Mouse (Mus musculus) forebrain, embryonic 15.5 days (tissue): ENCODE measurements at regions not wholly inside any gene's neighbourhood (a gene's known extent, or its start where the extent isn't known, plus 50 kb on each side); places are given as distances from the start of the nearest gene placed in this dataset.

Source experiments
- ATAC-seq: fragments of 200-750 bp; cut with Nextera tagmentation; replicated peaks from 2 replicates; pipeline ENCODE4 v1.8.0; 2017; ENCODE audit warnings: mild to moderate bottlenecking, moderate TSS enrichment, moderate library complexity
- H3K27ac ChIP-seq: fragments of 300-500 bp; sonication (generic); replicated peaks from 2 replicates; pipeline ENCODE4 v1.5.1; 2015; ENCODE audit warnings: mild to moderate bottlenecking, inconsistent platforms
- H3K27me3 ChIP-seq: fragments of 300-500 bp; sonication (generic); 2 replicates; pipeline ENCODE4 v1.6.1; 2015; ENCODE audit warnings: inconsistent platforms
- H3K36me3 ChIP-seq: fragments of 300-500 bp; sonication (generic); 2 replicates; pipeline ENCODE4 v1.6.1; 2015; ENCODE audit warnings: mild to moderate bottlenecking, inconsistent platforms
- H3K4me1 ChIP-seq: fragments of 300-500 bp; sonication (generic); 2 replicates; pipeline ENCODE4 v1.6.1; 2015; ENCODE audit warnings: inconsistent platforms
- H3K4me2 ChIP-seq: fragments of 300-500 bp; sonication (generic); replicated peaks from 2 replicates; pipeline ENCODE4 v1.6.1; 2015; ENCODE audit warnings: mild to moderate bottlenecking, inconsistent platforms
- H3K4me3 ChIP-seq: fragments of 300-500 bp; sonication (generic); 2 replicates; pipeline ENCODE4 v1.5.1; 2015; ENCODE audit warnings: mild to moderate bottlenecking, inconsistent platforms
- H3K9ac ChIP-seq: fragments of 300-500 bp; sonication (generic); replicated peaks from 2 replicates; pipeline ENCODE4 v1.6.1; 2015; ENCODE audit warnings: mild to moderate bottlenecking, inconsistent platforms
- H3K9me3 ChIP-seq: fragments of 300-500 bp; sonication (generic); 2 replicates; pipeline ENCODE4 v1.6.1; 2016; ENCODE audit warnings: inconsistent platforms
- WGBS: fragments of 180-500 bp; shearing (Covaris S2); methylation state at CpG from one replicate; pipeline ENCODE4 v1.1.7; 2015; ENCODE audit warnings: mixed read lengths; 5-methylcytosine and 5-hydroxymethylcytosine counted together

- WGBS: 97% methylated on average over 3 of the region's 3 CpGs
- Histone ChIP-seq H3K27ac (no peak overlapping the region), H3K4me2 (no peak overlapping the region), H3K27me3 (no peaks in the 10 kb centered on the region), H3K4me3 (no peak overlapping the region), H3K4me1 (no peaks in the 10 kb centered on the region), H3K36me3 (no peaks in the 10 kb centered on the region), H3K9ac (no peak overlapping the region), H3K9me3 (no peaks in the 10 kb centered on the region)
- ATAC-seq: no peak
Observed at GRCm38 (mm10) chr6:9335719-9336118, 387.5 kb downstream of the Nxph1 start.

DNA sequence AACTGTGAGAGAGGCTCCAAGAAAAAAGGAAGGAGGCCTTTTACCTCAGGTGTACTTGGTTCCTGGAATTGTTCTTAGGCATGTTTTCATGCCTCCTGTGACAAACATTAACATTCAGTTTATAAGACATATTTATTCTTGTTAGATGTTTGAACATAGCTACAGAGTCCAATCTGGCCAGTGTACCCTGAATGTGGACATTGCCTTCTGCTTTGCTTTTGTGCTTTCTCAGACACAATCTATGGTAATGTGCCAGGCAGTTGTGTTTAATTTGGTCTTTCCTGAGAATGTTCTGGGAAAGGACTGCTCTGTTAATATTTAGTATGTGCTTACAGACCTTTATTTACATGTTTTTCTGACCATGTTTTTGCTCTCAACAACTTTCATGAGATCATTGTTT, 436.0 kb downstream of the Nxph1 start:
- H3K27me3 ChIP-seq: no peaks in the 10 kb centered on the region
- H3K4me1 ChIP-seq: no peaks in the 10 kb centered on the region
- no peak overlapping the region for H3K4me2 ChIP-seq
- no peak overlapping the region for H3K4me3 ChIP-seq
- no peak for ATAC-seq
- H3K36me3 ChIP-seq: no peaks in the 10 kb centered on the region
- no peak overlapping the region for H3K27ac ChIP-seq
- H3K9ac ChIP-seq: no peak overlapping the region
- no peaks in the 10 kb centered on the region for H3K9me3 ChIP-seq

- Histone ChIP-seq H3K27ac (no peak overlapping the region), H3K9ac (no peak overlapping the region), H3K4me2 (no peak overlapping the region), H3K9me3 (no peaks in the 10 kb centered on the region), H3K4me1 (no peaks in the 10 kb centered on the region), H3K27me3 (no peaks in the 10 kb centered on the region), H3K36me3 (no peaks in the 10 kb centered on the region), H3K4me3 (no peak overlapping the region)
- 93% methylated on average over 3 of the region's 3 CpGs for WGBS
- ATAC-seq: no peak
Observed at GRCm38 (mm10) chr6:9398001-9398400, 449.8 kb downstream of the Nxph1 start.

GRCm38 (mm10) chr6:9406016-9406415, 457.8 kb downstream of the Nxph1 start:
- ATAC-seq: peak; percentile 53; the same call in 1 of the 2 replicates
- WGBS: 46% methylated on average over 6 of the region's 6 CpGs
- Histone ChIP-seq H3K4me1 (no peaks in the 10 kb centered on the region), H3K9ac (no peak overlapping the region), H3K27ac (no peak overlapping the region), H3K27me3 (no peaks in the 10 kb centered on the region), H3K4me3 (no peak overlapping the region), H3K4me2 (no peak overlapping the region), H3K9me3 (no peaks in the 10 kb centered on the region), H3K36me3 (no peaks in the 10 kb centered on the region)
